ENCODE assay signal across 9 mouse cellular contexts in genomic region chr17:48274885-48275284, GRCm38 (mm10). TPM values are rescaled to one million over a fixed set of nuclear protein-coding genes. Genes with fewer than 3 reads are reported as not detected.
DNase-seq lines count a peak whose midpoint lies in the region; ATAC-seq lines count a peak whose summit lies in the region.
"Had no signal": no experiment of that assay in that cellular context is flagged by ENCODE, and none has a peak within 500 bp of the region (broad histone marks: within the 10 kb centered on the region; RNA-seq: fewer than 3 reads in every experiment).

No protein-coding gene starts in this region.

- no peaks in the 10 kb centered on the region for H3K36me3 ChIP-seq in liver, embryonic 13.5 days
- H3K36me3 ChIP-seq: heart, embryonic 15.5 days had no signal

- WGBS in liver, embryonic 13.5 days (ENCODE audit: insufficient replicate concordance) = 19% methylated on average over 6 of the region's 6 CpGs

- peaks cover 80% of the 10 kb centered on the region for H3K4me1 ChIP-seq in liver, embryonic 13.5 days (replicated peaks)
- H3K4me1 ChIP-seq: heart, embryonic 15.5 days had no signal

- H3K27ac ChIP-seq in liver, embryonic 13.5 days = peak overlapping the region; percentile 98
- H3K27ac ChIP-seq: heart, embryonic 15.5 days had no signal

- no peak overlapping the region for H3K4me3 ChIP-seq in liver, embryonic 13.5 days (replicated peaks)
- H3K4me3 ChIP-seq: heart, embryonic 15.5 days had no signal

- no peak overlapping the region for H3K4me2 ChIP-seq in liver, embryonic 13.5 days
- H3K4me2 ChIP-seq: heart, embryonic 15.5 days had no signal

- H3K27me3 ChIP-seq in liver, embryonic 13.5 days = no peaks in the 10 kb centered on the region
- H3K27me3 ChIP-seq: heart, embryonic 15.5 days had no signal

- ATAC-seq in liver, embryonic 13.5 days (ENCODE audit: low read depth) = no peak

- DNase-seq in 3T3-L1 (ENCODE audit: low read depth, low spot score) = peak; percentile 92
- peak; percentile 45 for DNase-seq in Muller cell, postnatal 12 days (ENCODE audit: inconsistent ontology term)
- DNase-seq in cerebellum, postnatal 10 days = peak; percentile 90 to 94
- peak; percentile 63 for DNase-seq in gastrocnemius, adult 18-20 months (ENCODE audit: low spot score)
- peak; percentile 68 to 90 for DNase-seq in kidney, postnatal 25 days
- peak; percentile 73 for DNase-seq in liver, embryonic 13.5 days
- DNase-seq in ovary, adult 18-20 months (ENCODE audit: low spot score) = peak; percentile 19
- DNase-seq in thymus, postnatal 0 days (ENCODE audit: low spot score) = peak; percentile 77

- no peak overlapping the region for H3K9ac ChIP-seq in liver, embryonic 13.5 days
- H3K9ac ChIP-seq: heart, embryonic 15.5 days had no signal

- H3K9me3 ChIP-seq in liver, embryonic 13.5 days (replicated peaks) = no peaks in the 10 kb centered on the region
- H3K9me3 ChIP-seq: heart, embryonic 15.5 days had no signal

RNA-seq across cellular contexts. Expression of gene Treml4, which starts 10.8 kb away (rescaled TPM):
- not detected for total RNA-seq in gastrocnemius, adult 18-20 months (2021)
- polyA plus RNA-seq in liver, embryonic 13.5 days (2015; fragmentation: Nextera tagmentation; extraction: Ambion mirVana) = 3.5 and 3.6 TPM in 2 replicates
- polyA plus RNA-seq in thymus, postnatal 0 days (2015; fragmentation: Nextera tagmentation; extraction: Ambion mirVana) = 0.82 and 1.5 TPM in 2 replicates

RNA-seq across cellular contexts. Expression of gene Treml2, which starts 24.4 kb away (rescaled TPM):
- under 1 TPM in 1 of 2 experiments, not detected in 1; 0.12 TPM for total RNA-seq in gastrocnemius, adult 18-20 months (2021)
- 4.4 and 5.5 TPM in 2 replicates for polyA plus RNA-seq in liver, embryonic 13.5 days (2015; fragmentation: Nextera tagmentation; extraction: Ambion mirVana)
- 8.9 and 11.9 TPM in 2 replicates for polyA plus RNA-seq in thymus, postnatal 0 days (2015; fragmentation: Nextera tagmentation; extraction: Ambion mirVana)

RNA-seq across cellular contexts. Expression of gene Trem3, which starts 27.3 kb away (rescaled TPM):
- not detected for total RNA-seq in gastrocnemius, adult 18-20 months (2021)
- polyA plus RNA-seq in liver, embryonic 13.5 days (2015; fragmentation: Nextera tagmentation; extraction: Ambion mirVana) = 2.1 and 2.2 TPM in 2 replicates
- polyA plus RNA-seq in thymus, postnatal 0 days (2015; fragmentation: Nextera tagmentation; extraction: Ambion mirVana) = 0.14 and 0.30 TPM in 2 replicates

RNA-seq across cellular contexts. Expression of gene B430306N03Rik, which starts 41.1 kb away (rescaled TPM):
- total RNA-seq in gastrocnemius, adult 18-20 months (2021) = under 1 TPM in 1 of 2 experiments, not detected in 1; 0.05 TPM
- polyA plus RNA-seq in liver, embryonic 13.5 days (2015; fragmentation: Nextera tagmentation; extraction: Ambion mirVana) = 1.2 and 1.8 TPM in 2 replicates
- 0.53 and 0.64 TPM in 2 replicates for polyA plus RNA-seq in thymus, postnatal 0 days (2015; fragmentation: Nextera tagmentation; extraction: Ambion mirVana)

RNA-seq across cellular contexts. Expression of gene Trem1, which starts 42.3 kb away (rescaled TPM):
- total RNA-seq in gastrocnemius, adult 18-20 months (2021) = not detected
- polyA plus RNA-seq in liver, embryonic 13.5 days (2015; fragmentation: Nextera tagmentation; extraction: Ambion mirVana) = 0.63 and 0.71 TPM in 2 replicates
- 0.05 TPM in 2 replicates for polyA plus RNA-seq in thymus, postnatal 0 days (2015; fragmentation: Nextera tagmentation; extraction: Ambion mirVana)

Comparison
In these comparisons a context has a peak if more than half of its experiments do, and no peak if none do; other contexts are left out.
1. DNase-seq: peak in every context shown above with its lines; median percentile 92 in 3T3-L1; 92 in cerebellum, postnatal 10 days; 79 in kidney, postnatal 25 days; 77 in thymus, postnatal 0 days; 73 in liver, embryonic 13.5 days; 63 in gastrocnemius, adult 18-20 months; 45 in Muller cell, postnatal 12 days; 19 in ovary, adult 18-20 months.